Mouse (Mus musculus) c-Kit-negative CD71-positive TER-119-positive erythroid progenitor cells, embryonic 14.5 days (primary cell): ENCODE measurements around the gene Adgrb3.

Experiments
- DNase-seq: peaks from one replicate; pipeline ENCODE4 v3.0.0-alpha.2; 2013; ENCODE audit warnings: low read depth, low spot score

Gene Adgrb3

DNA sequence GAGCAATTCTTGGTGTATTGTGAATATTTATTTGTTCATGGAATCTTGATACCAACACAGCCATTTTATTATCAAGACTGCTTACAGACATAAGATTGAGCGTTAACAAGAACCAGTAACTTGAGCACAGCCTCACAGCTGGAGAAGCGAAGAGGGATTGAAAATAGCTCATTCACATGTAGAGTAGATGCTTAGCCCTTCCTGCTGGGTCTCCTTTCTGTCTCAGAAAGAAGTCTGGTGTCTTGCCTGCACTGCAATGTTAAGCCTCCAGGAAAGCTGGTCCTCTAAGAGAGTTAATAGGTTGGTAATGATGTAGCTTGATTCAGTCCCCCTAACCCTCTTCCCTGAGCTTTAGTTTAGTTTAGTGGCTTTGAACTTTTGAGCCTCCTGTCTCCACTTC, 519.4 kb downstream of the Adgrb3 start:
- DNase-seq, result no peak

DNA sequence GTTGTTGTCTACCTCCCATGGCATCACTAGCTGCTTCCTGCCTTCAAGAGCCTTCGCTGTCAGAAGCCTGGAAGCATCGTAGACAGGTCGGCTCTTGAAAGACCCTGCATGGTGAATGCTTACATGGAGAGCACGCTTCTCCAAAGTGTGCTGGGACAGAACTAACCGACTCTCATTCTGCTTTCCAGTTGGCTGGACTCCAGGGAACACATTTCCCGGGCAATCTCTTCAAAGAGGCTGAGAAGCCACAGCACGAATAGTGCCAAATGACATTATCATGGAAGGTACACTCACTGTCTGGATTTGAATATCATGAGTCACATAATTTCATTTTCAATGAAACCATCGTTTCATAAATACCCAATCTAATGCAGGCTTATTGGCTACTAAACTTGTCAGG, 548.0 kb downstream of the Adgrb3 start:
- no peak for DNase-seq

DNA sequence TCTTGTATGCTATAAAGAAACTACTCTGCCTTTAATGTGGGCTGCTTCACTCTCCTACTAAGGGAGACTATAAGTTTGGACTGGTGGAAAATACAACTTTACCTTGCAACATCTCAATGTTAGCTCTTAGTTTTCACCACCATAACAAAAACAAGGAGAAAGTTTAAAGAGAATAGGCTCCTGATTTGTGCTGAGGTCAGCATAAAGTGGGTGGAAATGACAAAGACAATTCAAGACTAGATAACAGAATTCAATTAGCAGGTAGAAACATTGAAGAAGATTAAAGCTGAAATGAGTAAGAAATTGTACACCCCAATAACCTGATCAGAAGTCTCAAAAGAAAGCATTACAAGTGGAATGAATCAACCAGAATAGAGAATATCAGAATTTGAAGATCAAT, 578.9 kb downstream of the Adgrb3 start:
- no peak for DNase-seq

DNA sequence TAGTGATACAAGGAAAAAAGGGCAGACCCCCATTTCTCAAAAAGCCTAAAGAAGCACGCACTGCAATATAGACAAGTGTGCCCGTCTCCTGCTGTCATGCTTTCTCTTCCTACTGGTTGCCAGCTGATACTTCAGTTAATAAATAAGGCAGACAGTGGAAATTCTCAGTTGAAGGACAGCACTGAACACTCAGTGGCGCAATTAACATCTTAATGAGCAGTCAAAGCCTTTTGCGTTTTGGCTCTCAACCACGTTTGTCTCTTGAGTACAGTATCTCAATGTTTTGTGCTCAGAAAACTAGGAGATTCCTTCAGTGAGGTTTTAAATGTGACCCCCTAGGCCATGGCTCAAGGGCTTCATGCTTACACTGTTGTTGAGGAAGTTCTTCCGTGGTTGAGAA, 587.1 kb downstream of the Adgrb3 start:
- no peak for DNase-seq

DNA sequence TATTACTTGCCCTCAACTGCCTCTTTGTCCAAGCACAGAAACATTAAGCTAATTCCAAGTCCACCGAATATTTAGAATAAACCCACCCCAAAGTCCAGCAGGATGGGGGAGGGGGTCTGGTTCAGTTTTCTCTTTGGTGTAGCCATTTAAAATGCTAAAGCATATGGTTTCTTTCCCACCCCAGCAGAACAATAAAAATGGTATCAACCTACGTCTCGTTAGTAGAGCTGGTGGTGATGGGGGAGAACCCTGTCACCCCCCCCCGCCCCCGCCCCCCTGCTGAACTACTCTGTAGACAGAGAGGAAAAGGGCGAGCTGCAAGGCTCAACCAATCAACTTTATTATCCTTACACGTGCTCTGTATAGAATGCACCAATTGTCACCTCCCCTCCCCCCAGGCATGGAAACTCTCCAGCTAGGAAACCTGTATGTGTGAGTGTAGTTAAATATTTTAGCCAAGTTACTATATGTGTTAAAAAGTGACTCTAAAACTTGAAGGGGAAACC, 600.2 kb downstream of the Adgrb3 start:
- DNase-seq, result no peak

DNA sequence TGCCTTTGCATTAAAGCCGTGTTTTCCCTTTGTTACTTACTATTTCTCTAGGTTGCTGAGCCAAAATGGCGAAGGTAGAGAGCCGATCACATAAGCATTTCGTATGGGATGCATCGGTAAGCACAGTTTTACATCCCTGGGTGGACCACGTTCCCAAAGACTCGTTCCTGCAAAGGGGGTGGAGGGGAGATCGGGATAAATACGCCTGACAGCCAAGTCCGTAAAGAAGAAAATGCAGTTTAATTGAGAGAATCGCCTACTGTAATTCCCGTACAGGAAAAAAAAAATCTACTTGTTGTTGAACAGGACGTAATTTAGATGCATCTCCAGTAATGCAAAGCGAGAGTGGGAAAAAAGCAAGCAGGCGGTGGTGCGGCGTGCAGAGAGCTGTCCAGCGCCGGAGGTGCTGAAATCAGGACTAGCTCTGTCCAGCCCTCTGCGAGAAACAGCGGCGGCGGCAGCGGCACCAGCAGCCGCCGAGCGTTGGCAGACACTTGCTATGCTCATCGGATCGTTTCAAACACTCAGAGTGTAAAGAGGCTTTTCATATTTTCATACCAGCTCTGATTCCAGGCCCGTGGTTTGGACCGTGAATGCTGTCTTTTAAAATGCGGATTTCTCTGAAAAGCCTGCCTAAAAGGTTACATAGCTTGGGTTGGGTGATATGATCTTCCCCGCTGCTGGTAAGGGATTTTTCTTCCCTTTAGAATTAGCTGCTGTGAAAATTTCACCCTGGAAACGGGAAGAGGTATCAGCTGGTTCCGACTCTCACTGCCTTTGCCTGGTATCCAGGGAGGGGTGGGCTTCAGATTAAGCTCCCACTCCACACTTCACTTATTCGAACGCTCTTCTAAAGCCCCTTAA, 600.9 kb downstream of the Adgrb3 start:
- DNase-seq, result no peak

DNA sequence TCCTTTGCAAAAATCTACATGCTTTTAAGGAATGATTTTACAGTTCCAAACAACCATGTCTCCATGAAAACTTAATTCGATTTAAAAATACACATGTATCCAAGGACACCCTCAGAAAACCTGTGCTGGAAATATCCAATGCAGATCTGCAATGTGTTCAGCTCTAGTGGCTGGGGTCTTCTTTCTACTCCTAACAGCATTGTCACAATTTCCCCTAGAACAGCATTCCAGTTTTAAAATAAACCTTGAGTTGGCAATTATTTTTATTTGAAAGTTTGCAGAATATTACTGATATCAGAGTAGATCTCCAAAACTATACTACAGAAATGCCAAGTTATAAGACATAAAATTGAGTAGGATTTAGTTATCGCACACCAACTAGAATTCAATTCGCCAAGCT, 601.6 kb downstream of the Adgrb3 start:
- no peak for DNase-seq

DNA sequence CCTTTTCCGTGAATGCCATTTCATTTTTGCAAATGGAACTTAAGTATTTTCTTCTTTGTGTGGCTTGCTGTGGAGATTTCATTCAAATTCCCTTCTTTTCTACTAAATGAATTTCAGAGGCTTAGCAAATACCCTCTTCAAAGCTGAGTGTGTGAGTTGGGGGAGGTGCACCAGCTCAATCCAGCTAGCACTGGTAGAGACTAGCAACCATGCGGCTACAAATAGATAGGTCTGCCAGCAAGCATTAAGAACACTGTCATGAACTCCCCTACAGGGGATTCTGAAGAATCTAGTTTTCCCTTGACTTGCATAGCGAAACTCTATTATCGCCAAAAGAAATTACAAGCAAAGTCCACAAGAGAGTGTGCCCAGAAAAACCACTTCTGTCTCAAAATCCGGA, 624.9 kb downstream of the Adgrb3 start:
- DNase-seq, result no peak

DNA sequence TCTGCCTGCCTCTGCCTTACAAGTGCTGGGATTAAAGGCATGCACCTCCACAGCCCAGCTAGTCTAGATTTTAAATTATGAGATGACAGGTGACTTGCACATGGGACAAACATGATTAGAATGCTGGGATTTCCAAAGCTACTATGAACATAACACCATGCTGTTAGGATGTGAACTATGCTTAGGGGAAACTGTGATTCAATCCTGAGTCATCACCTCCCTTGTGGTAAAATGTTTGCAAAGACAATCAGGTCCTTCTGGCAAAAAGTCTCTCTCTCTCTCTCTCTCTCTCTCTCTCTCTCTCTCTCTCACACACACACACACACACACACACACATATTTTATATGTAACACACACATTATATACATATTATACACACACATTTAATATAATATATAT, 630.1 kb downstream of the Adgrb3 start:
- no peak for DNase-seq

DNA sequence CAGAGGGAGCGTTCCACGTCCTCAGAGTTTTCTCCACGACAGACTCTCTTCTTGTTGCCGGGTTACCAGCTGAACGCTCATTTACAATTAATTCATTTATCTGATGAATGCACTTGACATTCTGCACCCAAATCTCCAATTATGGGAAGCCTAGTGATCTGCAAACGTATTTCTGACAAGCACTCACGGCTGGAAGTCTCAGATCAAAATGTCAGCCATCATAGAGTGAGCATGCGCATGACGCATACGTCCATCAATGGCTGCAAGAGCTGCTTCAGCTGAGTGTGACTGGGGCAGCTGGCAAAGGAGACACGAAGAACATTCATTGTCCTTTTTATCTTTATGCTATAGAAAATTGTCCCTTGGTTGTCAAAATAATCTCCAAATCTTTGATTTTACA, 637.5 kb downstream of the Adgrb3 start:
- DNase-seq, result no peak

DNA sequence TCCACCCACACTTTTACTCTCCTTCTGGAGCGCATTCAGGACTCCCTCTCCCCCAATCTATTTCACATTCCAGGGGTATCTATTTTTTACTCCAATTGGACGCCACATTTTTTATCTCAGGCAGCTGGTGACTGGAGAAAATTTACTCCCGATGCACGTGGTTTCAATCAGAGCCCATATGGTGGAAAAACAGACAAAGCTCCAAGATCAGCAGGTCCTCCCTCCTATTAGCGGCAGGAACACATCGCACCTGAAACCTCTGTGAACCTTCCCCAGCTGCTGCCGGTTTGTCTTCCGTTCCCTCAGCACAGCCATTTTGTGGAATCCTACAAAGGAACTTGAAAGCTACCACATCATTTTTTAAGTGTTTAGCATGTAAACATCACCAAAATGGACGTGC, 640.2 kb downstream of the Adgrb3 start:
- DNase-seq, result no peak

DNA sequence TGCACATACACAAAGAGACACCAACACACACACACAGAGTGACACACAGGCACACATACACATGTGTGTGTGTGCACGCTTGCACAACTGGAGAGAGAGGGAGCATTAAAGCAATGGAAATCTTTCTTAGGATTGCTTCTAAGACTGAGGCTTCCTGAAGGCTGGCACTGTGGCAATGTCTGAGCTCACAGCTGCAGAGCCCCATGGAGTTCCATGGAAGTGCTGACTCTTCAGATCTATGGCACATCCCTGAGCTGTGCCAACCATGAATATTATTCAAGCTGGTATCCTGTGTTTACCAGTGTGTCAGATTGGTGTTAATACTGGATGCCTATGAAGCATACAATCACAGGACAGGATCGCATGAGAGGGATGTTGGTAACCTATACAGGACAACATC, 643.6 kb downstream of the Adgrb3 start:
- no peak for DNase-seq

DNA sequence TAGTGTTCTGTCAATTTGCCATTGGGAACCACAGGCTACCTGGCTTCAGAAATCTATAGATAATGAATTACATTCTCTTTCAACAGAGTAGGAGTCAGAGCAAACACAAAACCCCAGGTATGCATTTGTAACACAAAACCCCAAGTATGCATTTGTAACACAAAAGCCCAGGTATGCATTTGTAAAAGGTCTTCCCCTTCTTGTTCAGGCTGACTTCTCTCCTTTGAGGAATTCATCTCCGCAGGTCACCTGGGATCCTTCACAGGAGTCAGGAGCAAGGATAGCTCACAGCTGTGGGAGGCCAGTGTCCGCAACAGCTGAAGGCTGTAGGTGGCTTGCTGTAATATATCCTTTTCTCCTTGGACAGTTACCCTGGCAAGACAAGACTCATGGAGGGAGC, 647.6 kb downstream of the Adgrb3 start:
- no peak for DNase-seq

DNA sequence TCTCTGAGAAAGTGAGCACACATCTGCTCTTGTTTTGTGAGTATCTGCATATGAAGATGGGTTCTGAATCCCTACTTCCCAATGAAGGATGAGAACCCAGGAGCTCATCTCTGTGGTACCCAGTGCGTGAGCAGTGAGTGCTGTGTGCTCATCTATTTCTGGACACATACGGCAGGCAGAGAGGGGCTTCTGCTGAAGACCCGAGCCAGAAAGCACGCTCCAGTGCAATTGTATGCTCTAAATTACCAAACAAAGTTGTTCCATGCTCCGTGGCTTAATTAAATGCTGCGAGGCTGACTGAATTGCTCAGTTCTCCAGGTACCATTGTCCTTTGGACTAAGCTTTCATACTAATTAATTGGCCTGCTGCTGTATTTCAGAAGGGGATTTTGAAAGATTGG, 648.9 kb downstream of the Adgrb3 start:
- no peak for DNase-seq

DNA sequence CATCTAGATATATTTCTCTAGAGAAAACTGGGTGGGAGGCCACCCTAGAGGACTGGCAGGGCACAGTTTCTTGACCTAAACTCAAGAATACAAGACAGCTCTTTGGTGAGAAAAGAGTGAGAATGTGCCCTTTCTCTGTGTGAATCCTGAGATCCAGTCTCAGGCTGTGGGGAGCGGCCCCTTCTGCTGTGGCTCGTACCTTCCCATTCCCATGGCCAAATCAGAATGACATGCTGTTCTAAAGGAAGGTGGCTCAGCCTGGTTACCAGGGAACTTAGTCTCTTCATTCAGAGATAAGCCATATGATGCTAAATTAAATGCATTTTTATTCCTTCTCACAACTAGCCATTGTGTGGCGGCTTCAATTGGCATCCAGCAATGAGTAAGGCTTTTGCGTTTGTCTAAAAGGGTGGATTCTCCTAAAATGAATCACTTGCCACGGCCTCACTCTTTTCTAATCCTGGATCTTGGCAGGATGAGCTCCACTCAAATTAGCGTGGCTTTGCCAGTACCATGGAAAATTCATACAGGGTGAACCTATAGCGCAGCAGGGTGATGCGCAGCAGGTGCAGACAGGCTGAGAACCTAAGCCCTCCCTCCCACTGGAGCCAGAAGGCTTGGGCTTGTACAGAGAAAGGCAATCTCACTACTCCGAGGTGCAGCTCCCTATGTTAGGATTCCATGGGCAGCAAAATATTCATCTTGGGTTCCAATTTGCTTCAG, 649.5 kb downstream of the Adgrb3 start:
- DNase-seq, result no peak

DNA sequence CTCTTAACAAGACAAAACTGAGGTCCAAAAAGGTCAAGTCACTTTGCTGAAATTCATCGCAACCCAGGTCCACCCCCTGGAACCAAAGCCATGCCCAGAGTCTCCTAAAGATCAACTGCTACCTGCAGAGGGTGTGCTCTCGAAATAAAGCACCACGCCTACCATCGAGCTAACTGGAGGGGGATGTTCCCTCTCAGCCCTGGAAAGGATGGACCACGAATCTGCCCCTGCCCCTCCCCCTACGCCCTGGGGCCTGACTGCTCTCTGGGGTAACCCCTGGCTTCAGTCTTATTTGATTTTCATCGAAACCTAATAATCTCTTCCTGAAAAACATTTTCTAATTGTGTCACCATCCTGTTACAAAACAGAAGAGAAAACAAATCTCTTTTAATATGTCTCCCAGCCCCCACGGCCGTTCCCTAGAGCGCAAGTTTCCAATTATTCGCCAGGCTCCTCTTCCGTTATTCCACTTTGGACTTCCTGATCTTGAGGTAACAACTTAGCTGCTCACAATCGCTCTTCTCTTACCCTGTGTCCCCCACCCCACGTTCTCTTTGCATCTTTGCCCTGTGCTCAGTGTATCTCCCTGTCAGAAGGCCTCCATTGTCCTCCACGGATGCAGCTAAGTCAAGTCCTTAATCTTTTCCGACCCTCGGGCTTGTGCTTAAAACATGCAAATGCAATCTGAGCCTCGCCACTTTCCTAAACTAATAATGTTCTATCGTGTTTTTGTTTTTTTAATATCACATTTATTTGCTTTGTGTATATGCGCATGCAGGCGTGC, 651.0 kb downstream of the Adgrb3 start:
- no peak for DNase-seq

DNA sequence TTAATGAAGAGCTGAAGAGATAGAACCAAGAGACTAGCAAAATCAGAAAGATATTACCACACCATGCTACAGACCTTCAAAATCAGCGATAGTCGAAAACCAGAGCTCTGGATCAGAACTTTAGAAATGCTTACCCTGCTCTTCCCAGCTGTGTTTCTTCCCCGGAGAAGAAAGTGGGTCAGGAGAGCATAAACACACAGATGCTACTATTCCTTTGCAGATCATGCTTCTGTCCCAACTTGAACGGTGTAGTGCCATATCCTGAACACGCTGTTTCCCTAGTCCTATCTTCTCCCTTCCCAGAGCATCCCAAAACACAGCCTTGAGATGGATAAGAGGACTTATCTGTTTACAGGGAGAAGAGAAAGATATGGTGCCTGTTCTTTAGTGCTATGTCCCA, 662.4 kb downstream of the Adgrb3 start:
- DNase-seq, result no peak

DNA sequence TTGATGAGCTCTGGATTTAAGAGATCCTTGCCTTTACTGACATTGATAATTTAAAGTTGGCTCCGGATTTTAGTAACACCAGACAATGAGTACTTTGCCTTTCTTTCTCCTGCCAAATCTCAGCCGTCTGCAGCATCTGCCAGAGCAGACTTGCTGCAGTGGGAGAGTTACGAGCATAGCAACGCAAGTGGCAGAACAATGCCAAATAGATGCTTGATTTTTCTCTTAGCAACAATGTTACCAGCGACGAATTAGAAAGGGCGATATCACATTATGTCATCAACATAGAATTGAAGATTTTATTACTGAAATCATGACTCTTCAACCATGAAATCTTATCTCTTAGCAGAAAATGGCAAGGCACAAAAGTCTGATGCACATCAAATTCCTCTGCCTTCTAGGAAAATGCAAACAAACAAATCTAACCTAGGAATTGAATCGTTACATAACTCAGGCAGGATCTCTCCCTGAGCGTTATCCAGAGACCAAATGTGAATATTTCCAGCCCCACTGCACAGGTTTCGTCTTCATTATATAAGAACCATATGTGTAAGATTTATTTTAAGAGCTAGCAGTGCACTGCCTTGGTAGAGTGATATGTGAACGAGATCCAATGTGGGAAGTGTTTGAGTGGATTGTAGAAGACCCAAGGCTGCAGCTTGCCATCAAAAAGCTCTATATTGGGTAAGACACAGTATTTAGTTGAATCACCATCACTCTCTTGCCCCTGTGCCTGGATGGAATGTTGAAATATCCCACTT, 663.3 kb downstream of the Adgrb3 start:
- DNase-seq, result no peak

DNA sequence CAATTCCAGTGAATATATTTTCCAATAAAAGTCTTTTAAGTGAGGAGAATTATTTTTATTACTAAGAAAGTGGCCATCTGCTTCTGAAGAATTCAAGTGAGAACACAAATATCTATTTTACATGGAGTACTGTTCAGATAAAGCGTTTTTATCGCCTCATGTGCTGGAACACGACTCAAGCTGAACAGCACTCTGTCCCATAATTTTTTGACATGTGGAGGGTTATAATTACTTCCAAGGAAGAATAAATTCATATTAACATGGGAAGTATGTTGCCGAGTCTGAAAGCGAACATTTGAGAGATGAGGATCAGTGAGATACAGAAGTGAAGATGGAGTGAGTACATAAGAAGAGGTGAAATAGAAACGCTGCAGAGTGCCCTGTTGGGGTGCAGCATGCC, 665.9 kb downstream of the Adgrb3 start:
- DNase-seq, result no peak

DNA sequence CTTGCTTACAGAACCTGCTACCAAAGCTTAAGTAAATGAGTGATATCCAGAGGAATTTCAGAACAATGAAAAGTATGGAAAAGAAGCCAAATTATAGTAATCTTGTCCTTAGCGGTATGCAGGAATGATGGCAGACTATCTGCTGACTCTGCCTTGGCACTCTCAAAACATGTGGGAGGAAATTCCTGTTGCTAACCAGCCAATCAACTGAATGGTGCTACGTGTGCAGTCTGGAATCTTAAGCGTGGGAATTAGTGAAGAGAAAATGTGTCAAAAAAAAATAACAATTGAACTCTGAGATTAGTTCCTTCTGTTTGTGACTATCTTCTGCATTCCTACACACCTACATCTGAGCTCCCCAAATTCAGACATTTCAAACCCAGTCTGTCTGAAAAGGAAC, 683.3 kb downstream of the Adgrb3 start:
- no peak for DNase-seq

DNA sequence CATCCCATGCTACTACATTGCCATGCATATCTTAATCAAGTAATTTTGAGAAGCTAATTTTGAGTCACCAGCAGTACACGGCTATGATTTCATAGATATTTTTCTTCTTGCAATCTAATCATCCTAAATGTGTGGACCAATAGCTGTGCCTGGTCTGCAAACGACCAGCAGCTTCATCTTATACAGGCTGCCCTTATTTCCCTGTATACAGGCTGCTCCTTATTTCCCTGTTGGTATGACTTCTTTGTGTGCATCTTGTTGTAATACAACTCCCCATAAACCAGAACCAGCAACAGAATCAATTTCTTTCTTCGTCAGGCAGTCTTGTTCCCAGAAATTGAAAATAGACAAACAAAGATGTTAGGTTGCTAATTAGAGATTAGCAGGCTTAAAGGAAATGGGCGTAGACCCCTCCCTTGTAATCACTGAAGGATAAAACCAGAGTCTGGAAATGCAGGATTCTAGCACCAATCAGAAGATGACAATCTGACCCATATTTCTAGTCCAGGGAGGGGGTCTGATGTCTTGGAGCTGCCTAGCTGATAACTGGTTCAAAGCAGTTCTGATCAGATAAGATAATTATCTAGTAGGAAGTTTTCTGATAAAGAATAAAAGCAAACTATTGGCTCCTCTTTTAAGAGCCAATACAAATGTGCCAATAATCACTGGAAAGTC, 697.2 kb downstream of the Adgrb3 start:
- no peak for DNase-seq
